Mouse (Mus musculus) c-Kit-positive CD71-negative TER-119-negative erythroid progenitor cells, embryonic 14.5 days (primary cell): ENCODE results near the gene Rhox2g.
"Not testable (repeated sequence)": the region's sequence is repeated elsewhere in the genome, so short reads cannot be mapped to it uniquely, and the experiment has no call there.

ENCODE experiments used
- DNase-seq: peaks from one replicate; pipeline ENCODE4 v3.0.0-alpha.2; 2013; ENCODE audit warnings: low read depth

Rhox2g gene

DNA sequence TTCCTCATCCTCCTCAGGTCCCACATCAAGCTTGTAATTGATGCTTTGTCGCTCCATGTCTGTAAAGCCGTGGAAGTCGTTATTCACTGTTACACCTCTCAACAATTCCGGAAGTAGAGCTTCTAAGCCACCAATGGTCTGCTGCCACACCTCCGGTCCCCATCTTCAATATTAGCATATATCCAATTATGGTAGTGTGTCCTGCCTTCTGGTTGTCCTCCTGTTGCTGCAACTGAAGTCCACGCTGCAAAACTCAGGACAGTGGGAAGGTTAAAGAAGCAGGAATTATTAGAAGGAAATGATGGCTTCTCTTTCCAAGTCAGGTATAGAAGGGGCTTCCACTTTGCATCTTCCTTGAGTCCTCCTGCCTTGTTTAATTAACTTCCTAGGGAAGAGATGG lies at the start of gene Rhox2g:
Rhox2g (minus strand) TSS at position 101 of the 400 bp plus-strand sequence.
- not testable (repeated sequence) for DNase-seq

DNA sequence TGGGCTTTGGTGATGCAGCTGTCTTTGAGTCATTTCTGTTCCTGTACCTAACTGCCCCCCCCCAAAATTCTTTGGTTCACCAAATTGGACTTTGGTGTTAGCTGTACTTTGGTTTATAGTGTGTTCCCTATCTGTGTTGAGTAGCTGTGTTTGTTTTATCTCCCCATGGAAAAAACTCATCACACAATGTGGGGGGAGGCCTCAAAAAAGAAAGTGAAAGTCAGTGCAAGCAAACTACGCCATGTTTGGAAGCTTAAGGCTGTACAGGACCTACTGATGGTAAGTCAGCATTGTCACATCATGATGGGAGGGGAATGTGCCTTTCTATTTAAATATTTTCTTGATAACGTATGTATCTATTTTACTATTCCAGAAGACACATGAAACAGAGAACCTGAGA lies 49.0 kb upstream of the Rhox2g start:
- DNase-seq, result no peak

DNA sequence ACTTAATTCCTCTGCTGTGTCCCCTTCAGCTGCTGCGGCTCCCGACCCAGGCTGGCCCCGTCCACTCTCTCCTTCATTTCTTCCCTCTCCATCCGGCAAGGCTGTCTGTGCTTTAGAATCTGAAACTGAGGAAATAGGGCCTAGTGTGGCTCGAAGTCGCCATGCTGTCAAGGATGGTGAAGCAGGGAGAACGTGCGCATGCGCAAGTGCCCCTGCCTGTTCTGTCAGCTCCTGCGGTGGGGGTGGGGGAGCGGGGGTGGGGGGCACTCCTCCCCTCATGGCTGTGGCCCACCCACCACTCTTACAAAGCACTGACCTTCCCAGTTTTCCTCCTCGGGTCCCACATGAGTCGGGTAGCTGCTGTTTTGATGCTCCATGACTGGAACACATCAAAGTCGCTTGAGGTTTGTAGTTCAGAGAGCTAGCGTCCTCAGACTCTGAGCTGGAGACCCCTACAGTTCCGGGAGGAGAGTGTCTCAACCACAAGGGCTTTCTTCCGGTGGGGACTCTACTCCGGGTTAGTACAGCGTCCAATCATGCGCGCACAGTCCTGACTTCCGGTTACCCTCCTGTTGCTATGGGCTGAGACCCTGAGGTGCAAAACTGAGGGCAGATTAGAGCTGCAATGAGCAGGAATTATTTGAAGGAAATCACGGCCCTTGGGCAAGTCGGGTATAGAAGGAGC lies 39.9 kb upstream of the Rhox2g start:
- no peak for DNase-seq

DNA sequence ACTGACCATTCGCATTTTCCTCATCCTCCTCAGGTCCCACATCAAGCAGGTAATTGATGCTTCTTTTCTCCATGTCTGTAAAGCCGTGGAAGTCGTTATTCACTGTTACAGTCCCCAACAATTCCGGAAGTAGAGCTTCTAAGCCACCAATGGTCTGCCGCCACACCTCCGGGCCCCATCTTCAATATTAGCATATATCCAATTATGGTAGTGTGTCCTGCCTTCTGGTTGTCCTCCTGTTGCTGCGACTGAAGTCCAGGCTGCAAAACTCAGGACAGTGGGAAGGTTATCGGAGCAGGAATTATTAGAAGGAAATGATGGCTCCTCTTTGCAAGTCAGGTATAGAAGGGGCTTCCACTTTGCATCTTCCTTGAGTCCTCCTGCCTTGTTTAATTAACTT lies 29.9 kb upstream of the Rhox2g start, which contains the start of gene Rhox2h:
Rhox2h (minus strand) TSS at position 101 of the 400 bp plus-strand sequence.
- not testable (repeated sequence) for DNase-seq

DNA sequence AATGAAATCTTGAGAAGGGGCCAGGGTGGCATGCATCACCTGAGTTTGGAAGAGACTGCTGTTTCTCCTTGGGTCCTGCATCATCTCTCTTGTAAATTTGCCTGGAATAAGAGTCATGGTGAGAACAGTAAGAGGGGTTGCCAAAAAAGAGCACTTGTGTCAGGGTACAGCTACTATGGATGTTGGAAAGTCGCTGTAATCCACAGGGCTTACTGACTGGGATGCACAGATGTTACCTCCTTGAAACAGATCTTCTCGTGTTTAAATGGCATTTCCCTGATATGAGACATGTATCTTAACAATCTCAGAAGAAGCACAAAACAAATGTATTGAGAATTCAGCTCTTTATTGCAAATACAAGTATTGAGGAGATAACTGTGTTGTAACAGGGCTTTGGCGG lies 25.4 kb upstream of the Rhox2g start, which contains the start of gene Rhox3h:
Rhox3h (minus strand) TSS at position 101 of the 400 bp plus-strand sequence.
- not testable (repeated sequence) for DNase-seq

DNA sequence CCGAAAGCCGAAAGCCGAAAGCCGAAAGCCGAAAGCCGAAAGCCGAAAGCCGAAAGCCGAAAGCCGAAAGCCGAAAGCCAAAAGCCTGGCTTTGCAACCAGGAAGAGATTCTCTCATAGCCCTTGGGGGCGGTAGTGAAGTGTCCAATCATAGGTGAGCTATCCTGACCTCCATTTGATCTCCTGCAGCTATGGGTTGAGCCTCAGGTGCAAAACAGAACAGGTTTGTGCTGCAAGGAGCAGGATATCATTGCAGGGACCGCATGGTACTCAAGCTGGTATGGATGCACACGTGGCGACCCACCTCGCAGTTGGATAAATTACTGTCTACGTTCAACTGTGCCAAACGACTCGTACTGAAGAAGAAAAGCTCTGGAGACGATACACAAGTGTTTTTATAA lies 8.0 kb upstream of the Rhox2g start, which contains the start of gene Rhox4g:
Rhox4g (minus strand) TSS at position 101 of the 400 bp plus-strand sequence.
- DNase-seq, result not testable (repeated sequence)

DNA sequence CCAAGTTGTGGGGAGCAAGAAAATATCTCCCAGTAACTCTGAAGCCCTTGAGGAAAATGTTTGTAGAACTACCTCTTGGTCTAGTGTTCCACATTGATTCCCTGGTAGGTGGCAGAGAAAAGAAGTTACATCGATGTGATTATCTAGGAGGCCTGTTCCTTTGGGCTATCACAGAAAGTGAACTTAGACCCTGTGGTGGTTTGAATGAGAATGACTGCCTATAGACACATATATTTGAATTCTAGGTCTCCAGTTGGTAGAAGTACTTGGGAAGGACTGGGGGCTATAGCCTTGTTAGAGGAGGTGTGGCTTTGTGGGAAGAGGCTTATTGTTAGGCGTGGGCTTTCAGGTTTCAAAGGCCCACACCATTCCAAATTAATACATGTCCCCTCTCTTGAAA lies 14.8 kb downstream of the Rhox2g start, which contains the start of gene Rhox3g:
Rhox3g (minus strand) TSS at position 101 of the 400 bp plus-strand sequence.
- DNase-seq, result not testable (repeated sequence)

DNA sequence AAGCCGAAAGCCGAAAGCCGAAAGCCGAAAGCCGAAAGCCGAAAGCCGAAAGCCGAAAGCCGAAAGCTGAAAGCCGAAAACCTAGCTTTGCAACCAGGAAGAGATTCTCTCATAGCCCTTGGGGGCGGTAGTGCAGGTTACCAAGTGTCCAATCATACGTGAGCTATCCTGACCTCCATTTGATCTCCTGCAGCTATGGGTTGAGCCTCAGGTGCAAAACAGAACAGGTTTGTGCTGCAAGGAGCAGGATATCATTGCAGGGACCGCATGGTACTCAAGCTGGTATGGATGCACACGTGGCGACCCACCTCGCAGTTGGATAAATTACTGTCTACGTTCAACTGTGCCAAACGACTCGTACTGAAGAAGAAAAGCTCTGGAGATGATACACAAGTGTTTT lies 35.7 kb downstream of the Rhox2g start, which contains the start of gene Rhox4f:
Rhox4f (minus strand) TSS at position 101 of the 400 bp plus-strand sequence.
- not testable (repeated sequence) for DNase-seq
